Mouse (Mus musculus) inflammation-experienced regulatory T-cells, adult 6 months (primary cell): ENCODE results near the gene Lhx6. TPM values are rescaled to one million over a fixed set of nuclear protein-coding genes. Genes with fewer than 3 reads are reported as not detected.
A peak's percentile ranks its signal among the peaks of the same experiment; 100 is the strongest.
"Not testable (repeated sequence)": the region's sequence is repeated elsewhere in the genome, so short reads cannot be mapped to it uniquely, and the experiment has no call there.

ENCODE experiments used
- ATAC-seq: one replicate; pipeline ENCODE4 v1.8.0; 2017
- polyA plus RNA-seq, 3 experiments: library from polyadenylated mRNA; unstranded; fragments of 100-300 nt; shearing (Covaris generic); gene quantifications; one replicate each; pipeline ENCODE4 v1.2.1; 2017

Gene Lhx6
- not detected for polyA plus RNA-seq

- ATAC-seq, result no peak
These were observed at the start of gene Lhx6 for GRCm38 (mm10) chr2:36104956-36105741. TSS of gene Lhx6 (minus strand) at chr2:36105408.

GRCm38 (mm10) chr2:36152401-36152800, 47.2 kb upstream of the Lhx6 start:
- not testable (repeated sequence) for ATAC-seq

- no peak for ATAC-seq
These were observed 43.7 kb upstream of the Lhx6 start for GRCm38 (mm10) chr2:36148876-36149365.

- ATAC-seq, result no peak
These were observed 33.9 kb upstream of the Lhx6 start for GRCm38 (mm10) chr2:36139096-36139495.

- ATAC-seq, result peak; percentile 94
These were observed 31.2 kb upstream of the Lhx6 start, which contains the start of the genes Mrrf and Rbm18 for GRCm38 (mm10) chr2:36136300-36136941. TSS of gene Mrrf (plus strand) at chr2:36136389. TSS of gene Rbm18 (minus strand) at chr2:36136773.

- peak; percentile 6 for ATAC-seq
These were observed 30.7 kb upstream of the Lhx6 start for GRCm38 (mm10) chr2:36135887-36136286.

GRCm38 (mm10) chr2:36129051-36129450, 23.8 kb upstream of the Lhx6 start:
- ATAC-seq, result no peak

GRCm38 (mm10) chr2:36127973-36128372, 22.8 kb upstream of the Lhx6 start:
- ATAC-seq, result no peak

- ATAC-seq, result no peak
These were observed 21.7 kb upstream of the Lhx6 start for GRCm38 (mm10) chr2:36126795-36127429.

GRCm38 (mm10) chr2:36112632-36113031, 7.4 kb upstream of the Lhx6 start:
- no peak for ATAC-seq

GRCm38 (mm10) chr2:36108615-36109014, 3.4 kb upstream of the Lhx6 start:
- no peak for ATAC-seq

- ATAC-seq, result no peak
These were observed 712 bp downstream of the Lhx6 start for GRCm38 (mm10) chr2:36104436-36104955.

- no peak for ATAC-seq
These were observed 1.4 kb downstream of the Lhx6 start for GRCm38 (mm10) chr2:36103555-36104367.

- no peak for ATAC-seq
These were observed 2.1 kb downstream of the Lhx6 start for GRCm38 (mm10) chr2:36103069-36103554.

- peak; percentile 27 for ATAC-seq
These were observed 2.7 kb downstream of the Lhx6 start for GRCm38 (mm10) chr2:36102559-36102946.

- ATAC-seq, result no peak
These were observed 3.2 kb downstream of the Lhx6 start for GRCm38 (mm10) chr2:36101866-36102558.

- no peak for ATAC-seq
These were observed 5.5 kb downstream of the Lhx6 start for GRCm38 (mm10) chr2:36099739-36100138.

GRCm38 (mm10) chr2:36098021-36098420, 7.2 kb downstream of the Lhx6 start:
- ATAC-seq, result no peak

- ATAC-seq, result no peak
These were observed 7.9 kb downstream of the Lhx6 start for GRCm38 (mm10) chr2:36097129-36097815.

GRCm38 (mm10) chr2:36093914-36094475, 11.2 kb downstream of the Lhx6 start:
- ATAC-seq, result no peak
